Mouse (Mus musculus) liver, embryonic 12.5 days (tissue): ENCODE data around the gene 4632433K11Rik. TPM values are rescaled to one million over a fixed set of nuclear protein-coding genes. Genes with fewer than 3 reads are reported as not detected.
"Not testable (repeated sequence)": the region's sequence is repeated elsewhere in the genome, so short reads cannot be mapped to it uniquely, and the experiment has no call there.

Experiments
- ATAC-seq: fragments of 200-750 bp; cut with Nextera tagmentation; 2 replicates; pipeline ENCODE4 v1.8.0; 2017; ENCODE audit warnings: moderate number of reproducible peaks, mild to moderate bottlenecking, moderate library complexity
- H3K27ac ChIP-seq: fragments of 300-500 bp; sonication (generic); 2 replicates; pipeline ENCODE4 v1.5.1; 2016; ENCODE audit warnings: mild to moderate bottlenecking
- H3K27me3 ChIP-seq: fragments of 300-500 bp; sonication (generic); replicated peaks from 2 replicates; pipeline ENCODE4 v1.6.1; 2016; ENCODE audit warnings: mild to moderate bottlenecking, moderate library complexity
- H3K36me3 ChIP-seq: fragments of 300-500 bp; sonication (generic); 2 replicates; pipeline ENCODE4 v1.6.1; 2016; ENCODE audit warnings: mild to moderate bottlenecking, moderate library complexity
- H3K4me1 ChIP-seq: fragments of 300-500 bp; sonication (generic); 2 replicates; pipeline ENCODE4 v1.6.1; 2016
- H3K4me2 ChIP-seq: fragments of 300-500 bp; sonication (generic); 2 replicates; pipeline ENCODE4 v1.6.1; 2016; ENCODE audit warnings: mild to moderate bottlenecking, moderate library complexity
- H3K4me3 ChIP-seq: fragments of 300-500 bp; sonication (generic); 2 replicates; pipeline ENCODE4 v1.5.1; 2016; ENCODE audit warnings: mild to moderate bottlenecking, moderate library complexity
- H3K9ac ChIP-seq: fragments of 300-500 bp; sonication (generic); 2 replicates; pipeline ENCODE4 v1.6.1; 2016; ENCODE audit warnings: mild to moderate bottlenecking, moderate library complexity
- H3K9me3 ChIP-seq: fragments of 300-500 bp; sonication (generic); replicated peaks from 2 replicates; pipeline ENCODE4 v1.6.1; 2016; ENCODE audit warnings: mild to moderate bottlenecking, moderate library complexity
- WGBS: fragments of 180-500 bp; shearing (Covaris S2); methylation state at CpG from one replicate; pipeline ENCODE4 v1.1.7; 2016; ENCODE audit not compliant: insufficient replicate concordance; 5-methylcytosine and 5-hydroxymethylcytosine counted together
- polyA plus RNA-seq: library from polyadenylated mRNA; unstranded; fragments of >200 nt; fragmentation: Nextera tagmentation; extraction: Ambion mirVana; gene quantifications from 2 replicates; pipeline ENCODE4 v1.2.1, GENCODE M21; 2016

Gene 4632433K11Rik
- not detected in 2 replicates for polyA plus RNA-seq

DNA sequence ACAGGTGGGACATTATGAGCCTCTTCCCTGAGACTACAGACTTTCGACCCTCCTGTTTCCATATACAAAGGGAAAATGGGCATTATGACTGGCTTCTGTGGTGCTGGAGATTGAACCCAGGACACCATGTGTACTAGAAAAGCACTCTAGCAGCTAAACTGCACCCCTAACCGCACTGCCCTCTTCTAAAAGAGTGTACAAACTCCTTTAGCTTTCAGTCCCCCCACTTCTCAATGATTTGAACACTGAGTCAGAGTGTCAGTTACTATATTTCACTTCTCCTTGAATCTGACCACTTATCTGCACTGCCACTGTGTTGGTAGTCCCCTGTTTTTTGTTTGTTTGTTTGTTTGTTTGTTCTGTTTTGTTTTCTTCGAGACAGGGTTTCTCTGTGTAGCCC lies at the start of gene 4632433K11Rik:
Gene 4632433K11Rik (plus strand): TSS at position 301 of the 400 bp plus-strand sequence.
- Histone ChIP-seq H3K4me3 (no peak within 1 kb of the TSS), H3K4me2 (no peak within 1 kb of the TSS), H3K36me3 (peaks cover 72% of the 10 kb centered on the region), H3K9ac (no peak within 1 kb of the TSS), H3K27ac (no peak within 1 kb of the TSS), H3K9me3 (peaks cover 35% of the 10 kb centered on the region), H3K4me1 (peaks cover 16% of the 10 kb centered on the region), H3K27me3 (no peaks in the 10 kb centered on the region)
- WGBS: 65% methylated on average over 3 of the region's 3 CpGs
- no peak for ATAC-seq

DNA sequence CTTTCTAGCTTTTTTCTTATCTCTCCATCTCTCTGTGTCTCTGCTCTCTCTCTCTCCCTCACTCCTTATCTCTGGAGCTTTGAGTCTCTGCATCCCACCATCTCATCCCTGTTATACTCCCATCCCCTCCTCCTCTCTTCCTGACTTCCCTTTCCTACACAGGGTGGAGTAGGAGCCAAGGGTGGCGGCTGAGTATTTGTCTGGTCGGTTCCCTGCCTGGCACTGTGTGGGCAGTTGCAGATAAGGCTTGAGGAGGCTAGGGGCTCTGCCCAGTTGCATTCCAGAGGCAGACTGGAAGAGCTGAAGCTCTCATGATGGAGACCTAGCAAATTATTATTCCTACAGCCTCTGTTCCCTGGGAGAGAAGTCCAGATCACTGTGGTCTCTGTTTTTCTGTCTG lies 45.7 kb upstream of the 4632433K11Rik start:
- Histone ChIP-seq H3K9me3 (no peaks in the 10 kb centered on the region), H3K4me3 (no peak overlapping the region), H3K27me3 (peaks cover 25% of the 10 kb centered on the region), H3K4me1 (no peaks in the 10 kb centered on the region), H3K4me2 (no peak overlapping the region), H3K27ac (no peak overlapping the region), H3K36me3 (peaks cover 11% of the 10 kb centered on the region), H3K9ac (no peak overlapping the region)
- ATAC-seq: no peak
- 43% methylated on average over 2 of the region's 2 CpGs for WGBS

DNA sequence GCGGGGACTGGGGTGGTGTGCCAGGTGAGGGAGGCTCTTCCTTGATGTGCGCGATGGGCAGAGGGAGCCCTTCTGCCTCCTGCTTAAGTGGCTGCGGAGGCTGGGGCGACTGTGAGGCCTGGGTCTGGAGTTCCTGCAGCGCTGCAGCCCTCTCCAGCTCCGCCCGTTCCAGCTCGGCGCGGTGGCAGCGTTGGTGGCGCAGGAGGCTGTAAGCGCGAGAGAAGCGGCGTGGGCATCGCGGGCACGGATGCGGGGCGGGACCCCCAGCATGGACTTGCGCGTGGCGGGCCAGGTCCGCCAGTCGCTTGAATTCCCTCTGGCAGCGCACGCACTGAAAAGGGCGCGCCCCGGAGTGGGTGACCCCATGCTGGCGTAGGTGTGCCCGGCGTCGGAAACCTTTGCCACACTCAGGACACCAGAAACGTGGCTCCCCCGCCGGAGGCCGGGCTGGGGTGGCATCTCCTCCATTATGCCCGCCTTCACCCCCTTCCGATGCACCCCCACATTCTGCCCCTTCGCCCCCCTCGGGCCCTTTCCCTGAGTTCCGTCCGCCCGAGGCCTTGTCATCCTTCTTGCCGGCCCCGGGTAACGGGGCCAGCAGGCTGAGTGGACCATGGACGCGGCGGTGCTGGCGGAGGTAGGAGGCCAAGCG lies 40.4 kb upstream of the 4632433K11Rik start:
- peaks cover 63% of the 10 kb centered on the region for H3K27me3 ChIP-seq
- no peak overlapping the region for H3K4me3 ChIP-seq
- WGBS: 22% methylated on average over 55 of the region's 55 CpGs
- peaks cover 17% of the 10 kb centered on the region for H3K36me3 ChIP-seq
- H3K4me2 ChIP-seq: no peak overlapping the region
- ATAC-seq: no peak
- no peaks in the 10 kb centered on the region for H3K4me1 ChIP-seq
- no peak overlapping the region for H3K9ac ChIP-seq
- H3K9me3 ChIP-seq: no peaks in the 10 kb centered on the region
- H3K27ac ChIP-seq: no peak overlapping the region

- H3K27me3 ChIP-seq: peaks cover 63% of the 10 kb centered on the region
- no peak overlapping the region for H3K4me3 ChIP-seq
- peaks cover 17% of the 10 kb centered on the region for H3K36me3 ChIP-seq
- no peak overlapping the region for H3K9ac ChIP-seq
- 0 out of 2 replicates have a peak overlapping the region, but pooled peaks have one; percentile 3 for H3K4me2 ChIP-seq
- no peak for ATAC-seq
- H3K4me1 ChIP-seq: no peaks in the 10 kb centered on the region
- WGBS: 31% methylated on average over 59 of the region's 59 CpGs
- no peak overlapping the region for H3K27ac ChIP-seq
- no peaks in the 10 kb centered on the region for H3K9me3 ChIP-seq
Observed at GRCm38 (mm10) chr7:4993999-4994788, 39.7 kb upstream of the 4632433K11Rik start.

GRCm38 (mm10) chr7:4995268-4996002 lies 38.5 kb upstream of the 4632433K11Rik start:
- Histone ChIP-seq H3K4me1 (no peaks in the 10 kb centered on the region), H3K36me3 (peaks cover 17% of the 10 kb centered on the region), H3K27me3 (peaks cover 63% of the 10 kb centered on the region), H3K27ac (no peak overlapping the region), H3K9ac (peak overlapping the region; percentile 61; the same call in 1 of the 2 replicates), H3K4me2 (peak overlapping the region; percentile 65), H3K9me3 (no peaks in the 10 kb centered on the region), H3K4me3 (peak overlapping the region; percentile 56)
- WGBS: 7% methylated on average over 19 of the region's 19 CpGs
- ATAC-seq: peak; percentile 13; the same call in 1 of the 2 replicates

- Histone ChIP-seq H3K27ac (peak within 1 kb of the TSS; percentile 27; the same call in 1 of the 2 replicates), H3K4me1 (no peaks in the 10 kb centered on the region), H3K36me3 (peaks cover 17% of the 10 kb centered on the region), H3K27me3 (peaks cover 60% of the 10 kb centered on the region), H3K9ac (peak within 1 kb of the TSS; percentile 61; the same call in 1 of the 2 replicates), H3K4me2 (peak within 1 kb of the TSS; percentile 65), H3K9me3 (no peaks in the 10 kb centered on the region), H3K4me3 (peak within 1 kb of the TSS; percentile 56)
- peak; percentile 67 for ATAC-seq
- 10% methylated on average over 15 of the region's 26 CpGs for WGBS
Observed at GRCm38 (mm10) chr7:4996003-4996895, 37.7 kb upstream of the 4632433K11Rik start, which contains the start of gene Zfp579. Zfp579 (minus strand) TSS chr7:4996158.

- no peak overlapping the region for H3K4me3 ChIP-seq
- peaks cover 17% of the 10 kb centered on the region for H3K36me3 ChIP-seq
- no peak overlapping the region for H3K4me2 ChIP-seq
- no peak overlapping the region for H3K9ac ChIP-seq
- 56% methylated on average over 7 of the region's 8 CpGs for WGBS
- H3K27me3 ChIP-seq: peaks cover 55% of the 10 kb centered on the region
- no peaks in the 10 kb centered on the region for H3K4me1 ChIP-seq
- ATAC-seq: no peak
- H3K27ac ChIP-seq: no peak overlapping the region
- no peaks in the 10 kb centered on the region for H3K9me3 ChIP-seq
Observed at GRCm38 (mm10) chr7:4996934-4997333, 37.0 kb upstream of the 4632433K11Rik start.

GRCm38 (mm10) chr7:4999876-5000275 lies 34.0 kb upstream of the 4632433K11Rik start:
- no peak overlapping the region for H3K4me2 ChIP-seq
- no peak overlapping the region for H3K4me3 ChIP-seq
- no peaks in the 10 kb centered on the region for H3K4me1 ChIP-seq
- H3K9ac ChIP-seq: no peak overlapping the region
- H3K36me3 ChIP-seq: no peaks in the 10 kb centered on the region
- no peak overlapping the region for H3K27ac ChIP-seq
- 55% methylated on average over 2 of the region's 2 CpGs for WGBS
- no peak for ATAC-seq
- peaks cover 32% of the 10 kb centered on the region for H3K27me3 ChIP-seq
- peaks cover 11% of the 10 kb centered on the region for H3K9me3 ChIP-seq

DNA sequence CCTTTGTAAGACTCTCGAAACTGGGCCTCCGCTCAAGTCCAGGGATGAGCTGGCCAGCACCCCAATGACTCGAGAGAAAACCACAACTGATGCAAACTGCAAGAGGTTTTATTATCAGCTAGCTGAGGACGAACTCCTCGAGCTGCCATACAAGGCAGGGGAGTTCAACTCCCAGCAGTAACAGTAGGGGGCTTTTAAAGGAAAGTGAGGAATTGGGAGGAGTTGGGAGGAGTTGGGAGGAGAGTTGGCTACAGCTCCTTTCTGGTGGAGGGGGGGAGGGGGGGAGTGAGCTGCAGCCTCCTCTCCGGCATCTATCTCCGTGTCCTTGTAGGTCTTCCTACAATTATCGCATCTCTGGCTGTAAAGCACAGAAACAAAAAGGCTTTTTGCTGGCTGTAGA lies 31.0 kb upstream of the 4632433K11Rik start:
- H3K4me3 ChIP-seq, H3K9ac ChIP-seq, H3K4me1 ChIP-seq, H3K27ac ChIP-seq, ATAC-seq, H3K4me2 ChIP-seq, H3K27me3 ChIP-seq: not testable (repeated sequence)
- H3K36me3 ChIP-seq: peaks cover 18% of the 10 kb centered on the region
- peaks cover 11% of the 10 kb centered on the region for H3K9me3 ChIP-seq
- WGBS: 68% methylated on average over 8 of the region's 8 CpGs

GRCm38 (mm10) chr7:5008229-5008628 lies 25.7 kb upstream of the 4632433K11Rik start:
- Histone ChIP-seq H3K27ac (no peak overlapping the region; the same call in 1 of the 2 replicates), H3K4me3 (no peak overlapping the region), H3K27me3 (peaks cover 5% of the 10 kb centered on the region; the same call in 1 of the 2 replicates), H3K4me2 (no peak overlapping the region), H3K4me1 (peaks cover 8% of the 10 kb centered on the region), H3K36me3 (peaks cover 71% of the 10 kb centered on the region), H3K9ac (no peak overlapping the region), H3K9me3 (peaks cover 7% of the 10 kb centered on the region; the same call in 1 of the 2 replicates)
- 90% methylated on average over 26 of the region's 26 CpGs for WGBS
- ATAC-seq: no peak
